Mouse (Mus musculus) embryonic fibroblast, embryonic 13.5 days (primary cell): ENCODE measurements around the gene Oxsm.

Experiments used
- CTCF ChIP-seq: IDR thresholded peaks from 2 replicates; pipeline ENCODE4 v1.5.1; 2011; ENCODE audit warnings: mild to moderate bottlenecking, control low read depth, low read length, moderate library complexity, borderline replicate concordance; ENCODE audit not compliant: insufficient read depth
- POLR2A ChIP-seq: IDR thresholded peaks from 2 replicates; pipeline ENCODE4 v1.6.1; 2011; ENCODE audit warnings: low read depth, mild to moderate bottlenecking, control low read depth, low read length, moderate library complexity

DNA sequence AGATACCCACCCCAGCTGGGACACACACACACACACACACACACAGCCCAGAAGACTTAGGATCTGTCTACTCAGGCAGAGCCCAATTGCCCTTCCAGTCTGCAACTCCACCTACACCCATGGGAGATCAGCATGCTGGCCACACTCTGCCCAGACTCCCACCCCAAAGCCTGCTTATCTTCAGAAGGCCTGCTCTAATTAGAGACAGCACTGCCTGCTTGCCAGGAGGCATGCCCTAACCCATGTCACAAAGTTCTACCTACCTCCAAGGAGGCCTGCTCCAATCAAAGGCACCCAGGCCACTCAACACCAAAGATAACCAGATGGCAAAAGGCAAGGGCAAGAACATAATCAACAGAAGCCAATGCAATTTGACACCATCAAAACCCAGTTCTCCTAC is 41.9 kb downstream of the Oxsm start:
- TF ChIP-seq CTCF (no peak), POLR2A (no peak)
